Mouse (Mus musculus) midbrain, postnatal 0 days (tissue): ENCODE measurements around the gene Gm12184. TPM values are rescaled to one million over a fixed set of nuclear protein-coding genes. Genes with fewer than 3 reads are reported as not detected.
"Not testable (repeated sequence)": the region's sequence is repeated elsewhere in the genome, so short reads cannot be mapped to it uniquely, and the experiment has no call there.

ENCODE experiments used
- ATAC-seq: fragments of 200-750 bp; cut with Nextera tagmentation; 2 replicates; pipeline ENCODE4 v1.8.0; 2017; ENCODE audit warnings: moderate number of reproducible peaks, mild to moderate bottlenecking, moderate TSS enrichment, moderate library complexity; ENCODE audit not compliant: low FRiP score
- DNase-seq: peaks from one replicate; pipeline ENCODE4 v3.0.0-alpha.2; 2015; ENCODE audit warnings: low spot score
- H3K27ac ChIP-seq: fragments of 300-500 bp; sonication (generic); 2 replicates; pipeline ENCODE4 v1.5.1; 2014; ENCODE audit warnings: low read depth, mild to moderate bottlenecking, low read length, mixed read lengths
- H3K27me3 ChIP-seq: fragments of 300-500 bp; sonication (generic); 2 replicates; pipeline ENCODE4 v1.6.1; 2014; ENCODE audit warnings: low read length, control low read depth, mixed read lengths; ENCODE audit not compliant: insufficient read depth
- H3K36me3 ChIP-seq: fragments of 300-500 bp; sonication (generic); 2 replicates; pipeline ENCODE4 v1.6.1; 2014; ENCODE audit warnings: low read length, control low read depth, mixed read lengths; ENCODE audit not compliant: insufficient read depth
- H3K4me1 ChIP-seq: fragments of 300-500 bp; sonication (generic); 2 replicates; pipeline ENCODE4 v1.6.1; 2014; ENCODE audit warnings: mild to moderate bottlenecking, control low read depth, antibody characterized with exemption, low read length, mixed read lengths; ENCODE audit not compliant: insufficient read depth
- H3K4me2 ChIP-seq: fragments of 300-500 bp; sonication (generic); 2 replicates; pipeline ENCODE4 v1.6.1; 2014; ENCODE audit warnings: low read depth, mild to moderate bottlenecking, low read length, mixed read lengths; ENCODE audit not compliant: poor library complexity, severe bottlenecking
- H3K4me3 ChIP-seq: fragments of 300-500 bp; sonication (generic); 2 replicates; pipeline ENCODE4 v1.5.1; 2014; ENCODE audit warnings: low read depth, mild to moderate bottlenecking, low read length, moderate library complexity
- H3K9ac ChIP-seq: fragments of 300-500 bp; sonication (generic); replicated peaks from 2 replicates; pipeline ENCODE4 v1.6.1; 2014; ENCODE audit warnings: mild to moderate bottlenecking, low read length, moderate library complexity, mixed read lengths; ENCODE audit not compliant: poor library complexity, severe bottlenecking
- H3K9me3 ChIP-seq: fragments of 300-500 bp; sonication (generic); 2 replicates; pipeline ENCODE4 v1.6.1; 2016; ENCODE audit warnings: low read length, control low read depth
- CTCF ChIP-seq: IDR thresholded peaks from 2 replicates; pipeline ENCODE4 v1.5.1; 2016; ENCODE audit warnings: antibody characterized with exemption, mild to moderate bottlenecking
- WGBS: fragments of 180-500 bp; shearing (Covaris S2); extraction: QIAGEN DNeasy Blood & Tissue Kit; methylation state at CpG from one replicate; pipeline ENCODE4 v1.1.7; 2014; 5-methylcytosine and 5-hydroxymethylcytosine counted together
- polyA plus RNA-seq: library from polyadenylated mRNA; unstranded; fragments of >200 nt; fragmentation: Nextera tagmentation; extraction: Ambion mirVana; gene quantifications from 2 replicates; pipeline ENCODE4 v1.2.1, GENCODE M21; 2015
- total RNA-seq: library from RNA; depleted of rRNA; stranded (reverse); fragments of >200 nt; gene quantifications from 2 replicates; pipeline ENCODE4 v1.2.3, GENCODE M21; 2014

Gene Gm12184
- total and polyA plus RNA-seq, 2 experiments from 2014 or later: 2.4 to 8.2 TPM

GRCm38 (mm10) chr11:48798308-48798707 is 28.1 kb downstream of the Gm12184 start:
- TF ChIP-seq CTCF: no peak
- Histone ChIP-seq H3K4me2 (peak overlapping the region; percentile 90; the same call in 1 of the 2 replicates), H3K36me3 (peaks cover 9% of the 10 kb centered on the region; the same call in 1 of the 2 replicates), H3K27ac (no peak overlapping the region), H3K9ac (no peak overlapping the region), H3K9me3 (no peaks in the 10 kb centered on the region), H3K4me1 (peaks cover 8% of the 10 kb centered on the region), H3K27me3 (no peaks in the 10 kb centered on the region), H3K4me3 (no peak overlapping the region)
- 68% methylated on average over 7 of the region's 7 CpGs for WGBS
- DNase-seq: no peak
- no peak for ATAC-seq

- Histone ChIP-seq H3K4me2 (no peak overlapping the region), H3K27ac (no peak overlapping the region), H3K4me3 (no peak overlapping the region), H3K36me3 (peaks cover 4% of the 10 kb centered on the region; the same call in 1 of the 2 replicates), H3K9me3 (no peaks in the 10 kb centered on the region), H3K4me1 (peaks cover 8% of the 10 kb centered on the region), H3K27me3 (no peaks in the 10 kb centered on the region), H3K9ac (no peak overlapping the region)
- TF ChIP-seq CTCF: no peak
- DNase-seq (no peak), ATAC-seq (no peak)
- WGBS: 86% methylated on average over 5 of the region's 5 CpGs
These were observed 29.2 kb downstream of the Gm12184 start for GRCm38 (mm10) chr11:48797287-48797686.

GRCm38 (mm10) chr11:48796290-48796689 is 30.2 kb downstream of the Gm12184 start:
- H3K4me1 ChIP-seq: peaks cover 2% of the 10 kb centered on the region; the same call in 1 of the 2 replicates
- no peaks in the 10 kb centered on the region for H3K27me3 ChIP-seq
- no peaks in the 10 kb centered on the region for H3K9me3 ChIP-seq
- 82% methylated on average over 4 of the region's 4 CpGs for WGBS
- no peak for DNase-seq
- H3K27ac ChIP-seq: no peak overlapping the region
- H3K9ac ChIP-seq: no peak overlapping the region
- no peak overlapping the region for H3K4me3 ChIP-seq
- H3K36me3 ChIP-seq: no peaks in the 10 kb centered on the region
- no peak overlapping the region for H3K4me2 ChIP-seq
- no peak for ATAC-seq
- no peak for TF ChIP-seq CTCF

GRCm38 (mm10) chr11:48795221-48795620 is 31.2 kb downstream of the Gm12184 start:
- Histone ChIP-seq H3K27me3 (no peaks in the 10 kb centered on the region), H3K4me2 (no peak overlapping the region), H3K4me1 (no peaks in the 10 kb centered on the region), H3K9me3 (no peaks in the 10 kb centered on the region), H3K36me3 (no peaks in the 10 kb centered on the region), H3K27ac (no peak overlapping the region), H3K4me3 (no peak overlapping the region), H3K9ac (no peak overlapping the region)
- DNase-seq (no peak), ATAC-seq (no peak)
- TF ChIP-seq CTCF: no peak
- WGBS: 87% methylated on average over 7 of the region's 7 CpGs

- H3K27ac ChIP-seq: no peak overlapping the region
- TF ChIP-seq CTCF: no peak
- no peaks in the 10 kb centered on the region for H3K36me3 ChIP-seq
- 95% methylated on average over 3 of the region's 3 CpGs for WGBS
- H3K9ac ChIP-seq: no peak overlapping the region
- no peaks in the 10 kb centered on the region for H3K9me3 ChIP-seq
- no peak for DNase-seq
- no peak for ATAC-seq
- H3K27me3 ChIP-seq: no peaks in the 10 kb centered on the region
- no peaks in the 10 kb centered on the region for H3K4me1 ChIP-seq
- H3K4me3 ChIP-seq: no peak overlapping the region
- no peak overlapping the region for H3K4me2 ChIP-seq
These were observed 33.3 kb downstream of the Gm12184 start for GRCm38 (mm10) chr11:48793184-48793583.

GRCm38 (mm10) chr11:48791894-48792293 is 34.6 kb downstream of the Gm12184 start:
- ATAC-seq, H3K36me3 ChIP-seq: not testable (repeated sequence)

More at GRCm38 (mm10) chr11:48791894-48792293, 34.6 kb downstream of the Gm12184 start:
- H3K27ac ChIP-seq, H3K4me3 ChIP-seq, H3K9me3 ChIP-seq, H3K4me2 ChIP-seq, H3K27me3 ChIP-seq, H3K9ac ChIP-seq, H3K4me1 ChIP-seq, DNase-seq: not testable (repeated sequence)
- 89% methylated on average over 9 of the region's 9 CpGs for WGBS
